Mouse (Mus musculus): ENCODE measurements around the gene Tmem120b.
A peak's percentile ranks its signal among the peaks of the same experiment; 100 is the strongest.

The Tmem120b gene

DNA sequence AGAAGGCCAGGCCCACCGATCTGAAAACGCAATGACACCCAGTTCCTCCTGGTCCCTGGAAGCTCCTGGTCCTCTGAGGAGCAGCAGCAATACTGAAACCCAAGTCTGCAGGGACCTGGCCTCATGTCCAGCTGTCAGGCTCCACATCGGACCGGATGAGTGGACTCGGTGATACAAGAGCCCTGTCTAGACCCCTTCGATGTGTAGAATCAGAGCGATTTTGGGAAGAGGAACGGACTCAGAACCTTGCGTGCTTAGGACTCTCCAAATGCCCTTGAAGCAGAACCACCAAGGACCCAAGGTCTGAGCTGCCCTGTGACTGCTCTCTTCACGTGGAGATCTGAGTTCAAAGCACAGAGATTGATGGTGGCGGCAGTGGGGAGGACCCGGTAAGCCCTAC, at the start of gene Tmem120b:
TSS of gene Tmem120b (plus strand) at position 301 of the 400 bp plus-strand sequence.
- DNase-seq (ENCODE audit: low spot score in 2 of 2): no peak

DNA sequence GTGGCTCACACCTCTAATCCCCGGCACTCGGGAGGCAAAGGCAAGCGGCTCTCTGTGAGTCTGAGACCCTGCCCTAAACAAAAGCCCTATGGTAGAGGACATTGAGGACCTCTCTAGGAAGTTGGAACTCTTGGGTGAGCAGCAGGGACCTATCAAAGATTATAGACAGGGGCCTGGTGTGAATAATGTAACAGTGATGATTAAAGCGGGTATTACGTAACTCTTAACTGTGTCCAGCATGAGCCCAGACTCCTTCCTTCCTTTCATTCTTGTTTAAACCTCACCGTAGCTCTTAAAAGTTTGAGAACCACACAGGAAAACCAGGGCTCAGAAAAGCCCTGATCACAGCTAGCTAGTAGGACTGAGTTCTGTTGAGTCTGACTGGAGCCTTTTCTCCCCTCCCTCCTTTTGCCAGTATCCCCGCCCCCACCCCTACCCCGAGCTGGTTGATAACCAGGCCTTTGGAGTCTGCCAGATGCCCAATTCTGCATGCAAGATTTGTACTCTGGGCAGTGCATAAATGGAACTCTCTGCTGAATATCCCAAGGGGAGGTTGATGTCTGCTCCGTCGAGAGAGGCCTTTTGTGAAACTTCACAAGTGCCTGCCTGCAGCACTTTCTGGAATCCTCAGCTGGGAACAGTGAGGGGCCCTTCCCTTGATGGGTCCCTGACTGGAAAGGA, 48.7 kb upstream of the Tmem120b start:
- no peak for DNase-seq (ENCODE audit: low spot score in 2 of 2)

DNA sequence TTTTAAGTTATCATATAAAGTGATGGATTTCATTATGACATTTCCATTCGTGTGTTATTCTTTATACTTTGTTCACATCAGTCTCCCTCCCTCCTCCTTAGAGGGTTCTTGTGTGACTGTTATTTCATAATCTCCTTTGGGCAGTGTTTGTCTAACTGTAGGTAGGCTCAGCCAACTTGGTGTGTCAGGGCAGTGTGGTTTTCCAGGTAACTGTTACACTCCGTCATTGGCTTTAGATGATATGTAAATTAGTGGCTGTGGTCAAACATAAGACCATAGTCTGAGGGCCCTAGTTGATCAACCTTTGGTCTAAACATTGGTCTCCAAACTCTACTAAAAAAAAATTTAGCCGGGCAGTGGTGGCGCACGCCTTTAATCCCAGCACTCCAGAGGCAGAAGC, 47.8 kb upstream of the Tmem120b start:
- no peak for DNase-seq (ENCODE audit: low spot score in 2 of 2)

DNA sequence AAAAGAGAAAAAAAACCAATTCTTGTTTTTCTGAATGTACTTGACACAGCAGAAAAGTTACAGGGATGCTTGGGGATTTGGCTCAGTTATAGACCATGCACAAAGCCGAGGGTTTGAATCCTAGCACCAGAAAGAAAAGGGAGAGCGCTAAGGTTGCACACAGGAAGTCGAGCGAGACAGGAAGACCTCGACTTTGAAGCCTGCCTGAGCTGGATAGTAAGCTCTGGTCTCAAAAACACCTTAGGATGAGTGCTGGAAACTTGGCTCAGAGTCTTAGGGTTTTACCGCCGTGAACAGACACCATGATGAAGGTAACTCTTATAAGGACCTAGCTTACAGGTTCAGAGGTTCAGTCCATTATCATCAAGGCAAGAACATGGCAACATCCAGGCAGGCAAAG, 46.8 kb upstream of the Tmem120b start:
- DNase-seq (ENCODE audit: low spot score in 2 of 2): no peak

DNA sequence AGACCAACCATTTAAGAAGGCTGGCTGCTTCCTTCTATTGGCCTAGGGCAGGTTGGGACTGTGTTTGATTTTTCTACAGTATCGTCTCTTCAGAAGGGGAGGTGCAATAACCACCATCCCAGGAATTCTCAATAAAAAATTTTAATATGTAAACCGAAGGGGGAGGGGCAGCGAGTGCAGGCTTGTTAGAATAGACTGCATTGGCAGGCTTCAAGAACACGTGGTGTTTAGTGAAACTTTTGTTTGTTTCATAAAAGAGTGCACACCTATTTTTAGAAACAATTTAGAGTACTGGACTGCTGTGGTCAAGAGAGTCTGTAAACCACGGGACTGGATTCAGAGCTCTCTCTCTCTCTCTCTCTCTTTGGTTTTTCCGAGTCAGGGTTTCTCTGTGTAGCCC, 45.2 kb upstream of the Tmem120b start:
- DNase-seq (ENCODE audit: low spot score in 2 of 2): no peak

DNA sequence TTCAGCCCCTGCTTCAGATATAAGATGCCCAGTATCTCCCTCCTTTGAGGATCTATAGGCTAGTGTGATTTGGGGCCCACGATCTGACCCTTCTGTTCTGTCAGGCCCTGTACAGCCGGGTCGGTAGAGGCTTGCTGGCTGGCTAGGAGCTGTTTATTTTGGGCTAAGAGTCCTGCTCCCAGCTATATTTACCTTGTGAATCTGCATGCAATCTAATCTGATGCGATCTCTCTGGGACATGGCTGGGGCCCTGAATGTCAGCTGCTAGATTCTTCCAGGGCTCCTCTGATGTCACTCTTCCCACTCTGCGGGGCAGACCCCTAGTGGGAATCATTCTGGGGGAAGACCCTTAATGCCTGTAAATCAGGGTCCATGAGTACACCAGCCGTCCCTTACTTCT, 43.9 kb upstream of the Tmem120b start:
- no peak for DNase-seq (ENCODE audit: low spot score in 2 of 2)

DNA sequence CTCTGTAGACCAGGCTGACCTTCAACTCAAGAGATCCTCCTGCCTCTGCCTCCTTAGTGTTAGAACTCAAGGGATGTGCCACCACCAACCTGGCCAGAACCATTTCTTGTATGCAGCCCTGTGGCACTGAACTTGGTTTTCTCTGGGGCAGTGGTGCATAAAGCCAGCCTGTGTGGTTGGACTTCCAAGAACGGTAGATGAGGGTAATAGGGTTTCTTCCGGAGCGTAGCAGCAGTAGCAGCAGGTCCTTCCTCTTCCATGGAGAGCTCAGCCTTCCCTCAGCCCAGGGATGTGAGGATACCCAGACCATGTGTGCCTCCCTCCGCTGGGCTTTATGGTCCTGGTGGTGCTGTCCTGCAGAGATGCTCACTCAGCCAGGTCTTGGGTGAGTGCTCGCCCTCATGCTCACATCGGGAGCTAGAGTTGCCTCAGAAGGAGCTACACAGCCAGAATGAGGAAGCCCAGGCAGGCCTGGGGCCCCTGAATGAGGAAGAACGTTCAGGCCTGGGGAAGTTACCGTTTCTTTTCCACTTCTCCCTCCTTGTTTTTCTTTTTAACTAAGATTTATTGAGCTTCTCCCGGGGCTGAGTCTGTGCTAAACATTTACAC, 43.1 kb upstream of the Tmem120b start:
- DNase-seq (ENCODE audit: low spot score in 2 of 2): no peak

DNA sequence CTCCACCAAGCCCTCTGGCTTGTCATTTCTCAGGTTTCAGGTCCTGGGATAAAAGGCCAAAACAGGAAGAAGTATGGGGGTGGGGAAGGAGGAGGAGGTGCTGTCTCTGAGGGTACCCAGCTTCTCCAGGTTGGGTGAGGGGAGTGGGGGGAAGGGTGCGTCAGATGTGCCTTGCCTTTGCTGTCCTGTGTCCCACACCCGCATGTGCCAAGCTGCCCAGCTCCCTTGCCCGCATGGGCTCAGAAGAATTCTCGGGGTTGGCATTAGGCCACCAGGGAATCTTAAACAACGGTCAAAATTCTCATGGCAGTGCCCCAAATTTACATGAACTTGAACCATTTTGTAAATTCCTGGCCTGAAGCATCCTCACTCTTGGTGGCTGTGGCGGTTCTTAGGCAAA, 41.8 kb upstream of the Tmem120b start:
- DNase-seq (ENCODE audit: low spot score in 2 of 2): no peak

DNA sequence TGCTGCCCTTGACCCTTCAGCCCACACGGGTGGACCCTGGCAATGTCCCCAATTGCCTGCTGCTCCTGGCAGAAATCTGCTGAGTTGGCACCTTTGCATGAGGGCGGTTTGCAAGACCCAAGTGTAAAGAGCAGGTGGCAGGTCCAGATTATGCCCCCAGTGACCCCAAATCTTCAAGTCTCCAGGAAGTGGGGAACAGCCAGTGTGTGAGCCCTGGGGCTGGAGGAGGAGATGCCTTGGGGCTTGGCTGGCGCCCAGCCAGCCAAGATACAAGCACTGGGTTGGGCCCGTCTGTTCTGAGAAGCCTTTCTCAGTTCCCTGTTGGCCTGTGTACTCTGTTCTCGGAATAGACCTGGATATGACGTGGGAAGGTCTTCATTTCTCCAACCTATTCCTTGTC, 40.8 kb upstream of the Tmem120b start:
- DNase-seq (ENCODE audit: low spot score in 2 of 2): no peak

DNA sequence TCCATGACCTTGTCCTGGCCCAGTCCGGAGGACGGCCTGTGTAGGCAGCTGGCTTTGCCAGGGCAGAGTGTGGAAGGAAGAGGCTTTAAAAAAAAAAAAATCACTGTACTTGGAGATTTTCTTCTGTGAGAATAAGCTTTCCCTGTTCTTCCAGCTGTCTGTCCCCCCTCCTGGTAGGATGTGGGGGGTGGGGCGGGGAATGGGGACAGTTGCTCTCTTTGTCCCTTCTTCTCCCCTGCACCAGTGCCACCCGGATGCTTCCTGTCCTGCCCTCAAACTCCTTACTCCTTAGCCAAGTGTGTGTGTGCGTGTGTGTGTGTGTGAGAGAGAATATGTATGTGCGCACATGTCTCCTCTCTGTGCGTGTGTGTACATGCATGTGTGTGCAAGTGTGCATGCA, 38.5 kb upstream of the Tmem120b start:
- no peak for DNase-seq (ENCODE audit: low spot score in 2 of 2)

DNA sequence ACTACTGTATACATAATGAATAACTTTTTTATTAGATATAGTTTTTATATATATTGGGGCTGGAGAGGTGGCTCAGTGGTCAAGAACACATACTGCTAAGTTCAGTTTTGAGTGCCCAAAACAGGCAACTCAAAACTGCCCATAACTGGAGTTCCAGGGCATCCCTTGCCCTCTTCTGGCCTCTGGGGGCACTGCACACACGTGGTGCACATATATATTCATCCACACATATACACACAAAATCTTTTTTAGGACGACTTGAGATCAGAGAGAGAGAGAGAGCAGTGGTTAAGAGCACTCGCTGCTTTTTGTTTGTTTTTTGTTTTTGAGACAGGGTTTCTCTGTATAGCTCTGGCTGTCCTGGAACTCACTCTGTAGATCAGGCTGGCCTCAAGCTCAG, 36.9 kb upstream of the Tmem120b start:
- no peak for DNase-seq (ENCODE audit: low spot score in 2 of 2)

DNA sequence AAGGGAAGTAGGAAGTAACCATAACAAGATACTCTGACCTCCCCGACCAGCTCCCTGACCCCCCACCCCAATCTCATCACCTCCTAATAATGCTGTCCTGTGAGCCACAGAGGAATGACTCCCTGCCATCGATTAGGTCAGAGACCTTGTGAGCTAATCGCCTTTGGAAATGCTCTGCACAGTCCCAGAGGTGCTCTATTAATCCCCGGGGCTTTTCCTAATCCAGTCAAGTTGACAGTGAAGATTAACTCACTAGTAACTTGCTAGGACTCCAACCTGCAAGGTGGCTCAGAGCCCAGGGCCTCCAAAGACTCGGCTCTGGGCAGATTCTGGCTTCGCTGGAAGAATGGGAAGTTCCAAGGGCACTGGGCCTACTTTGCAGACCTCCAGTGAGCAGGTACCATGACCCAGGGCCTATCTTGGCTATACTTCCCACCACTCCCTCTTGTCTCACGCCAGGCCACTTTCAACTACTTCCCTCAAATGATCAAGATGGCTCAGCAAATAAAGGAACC, 34.5 kb upstream of the Tmem120b start:
- no peak for DNase-seq (ENCODE audit: low spot score in 2 of 2)

DNA sequence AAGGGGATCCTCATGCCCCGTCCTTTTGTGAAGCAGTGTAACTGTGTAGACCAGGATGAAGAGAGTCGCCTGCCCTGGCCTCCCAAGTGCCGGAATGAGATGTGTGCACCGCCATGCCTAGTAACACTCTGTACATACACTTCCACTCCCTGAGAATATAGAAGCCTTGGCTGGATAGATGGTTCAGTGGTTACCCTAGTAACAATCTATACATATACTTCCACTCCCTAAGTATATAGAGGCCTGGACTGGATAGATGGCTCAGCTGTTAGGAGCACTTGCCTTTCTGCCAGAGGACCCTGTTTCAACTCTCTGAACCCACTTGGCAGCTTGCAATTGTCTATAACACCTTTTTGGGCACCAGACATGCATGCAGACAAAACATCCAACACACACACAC, 33.1 kb upstream of the Tmem120b start:
- no peak for DNase-seq (ENCODE audit: low spot score in 2 of 2)

DNA sequence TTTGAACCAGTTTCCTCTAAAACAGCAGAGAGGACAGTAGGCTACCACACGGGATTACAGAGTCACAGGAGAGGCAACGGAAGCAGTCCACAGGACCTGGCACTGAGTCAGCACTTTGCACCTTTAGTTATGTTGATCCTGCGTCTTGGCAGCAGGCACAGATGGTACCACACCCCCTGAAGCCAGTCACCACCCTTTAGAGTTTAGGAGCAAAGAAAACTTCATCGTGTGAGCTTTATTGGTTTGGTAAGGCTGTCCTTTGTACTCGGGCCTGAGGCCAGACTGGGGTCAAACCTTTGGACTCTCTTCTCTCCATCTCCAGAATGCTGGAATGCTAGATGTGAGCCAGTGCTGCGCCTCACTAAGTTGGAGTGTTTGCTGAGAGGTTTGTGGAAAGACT, 32.7 kb upstream of the Tmem120b start:
- no peak for DNase-seq (ENCODE audit: low spot score in 2 of 2)

DNA sequence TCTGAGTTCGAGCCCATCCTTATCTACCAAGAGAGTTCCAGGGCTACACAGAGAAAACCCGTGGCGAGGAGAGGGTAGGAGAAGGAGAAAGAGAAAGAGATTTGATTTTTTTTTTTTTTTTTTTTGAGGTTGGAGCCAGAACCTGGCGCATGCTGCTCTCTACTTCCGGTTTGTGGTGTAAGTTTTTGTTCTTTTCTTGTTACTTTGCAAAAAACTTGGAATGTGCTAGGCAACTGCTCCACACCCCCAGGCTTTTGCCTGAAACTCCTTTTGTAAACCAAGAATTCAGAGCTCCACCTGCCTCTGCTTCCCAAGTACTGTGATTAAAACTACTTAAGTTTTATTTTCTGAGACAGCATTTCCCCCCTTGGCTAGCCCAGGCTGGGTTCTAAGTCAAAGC, 30.1 kb upstream of the Tmem120b start:
- no peak for DNase-seq (ENCODE audit: low spot score in 2 of 2)

DNA sequence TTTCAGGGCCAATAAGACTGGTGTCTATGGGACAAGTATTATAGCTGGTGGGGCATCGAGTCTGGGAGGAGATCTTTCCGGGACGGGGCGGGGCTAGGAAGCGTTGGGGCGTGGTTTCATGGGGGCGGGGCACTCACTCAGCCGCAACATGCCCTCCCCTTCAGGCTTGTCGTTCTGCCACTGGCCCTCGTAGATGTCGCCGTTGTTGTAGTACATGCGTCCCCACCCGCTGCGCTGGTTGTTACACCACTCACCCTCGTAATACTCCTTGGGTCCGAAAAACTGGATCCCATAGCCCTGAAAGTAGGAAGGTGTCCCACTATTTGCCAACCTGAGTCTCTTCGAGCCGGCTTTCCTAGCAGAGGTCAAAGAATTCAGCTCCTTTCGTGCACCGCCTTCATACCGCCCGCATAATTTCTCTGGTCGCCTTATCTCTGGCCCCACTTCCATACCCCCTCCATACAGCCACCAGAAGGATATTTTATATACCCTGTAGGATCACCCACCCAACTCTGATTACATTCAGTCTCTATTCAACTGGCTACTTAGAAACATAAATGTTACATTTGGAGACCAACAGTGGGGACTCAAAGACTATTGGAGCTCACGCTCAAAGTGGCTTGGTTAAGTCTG, 29.0 kb upstream of the Tmem120b start:
- DNase-seq (ENCODE audit: low spot score in 2 of 2): no peak

DNA sequence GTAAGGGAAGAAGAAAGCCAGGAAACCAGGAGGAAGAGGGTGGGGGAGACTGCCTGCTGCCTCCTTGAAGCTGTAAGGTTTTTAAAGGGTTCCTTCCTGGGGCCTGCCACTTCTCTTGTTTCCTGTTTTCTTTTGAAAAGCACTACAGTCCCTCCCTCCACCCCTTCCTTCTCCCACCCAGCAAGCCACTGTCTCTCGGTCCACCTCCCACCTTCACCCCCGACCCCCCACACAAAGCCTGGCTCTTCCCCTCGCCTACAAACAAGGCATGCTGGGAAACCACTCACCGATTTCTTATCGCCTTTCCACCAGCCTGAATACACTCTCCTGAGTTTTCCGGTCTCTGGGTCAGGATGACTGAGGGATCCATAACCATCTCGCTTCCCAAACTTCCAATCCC, 27.4 kb upstream of the Tmem120b start:
- no peak for DNase-seq (ENCODE audit: low spot score in 2 of 2)

DNA sequence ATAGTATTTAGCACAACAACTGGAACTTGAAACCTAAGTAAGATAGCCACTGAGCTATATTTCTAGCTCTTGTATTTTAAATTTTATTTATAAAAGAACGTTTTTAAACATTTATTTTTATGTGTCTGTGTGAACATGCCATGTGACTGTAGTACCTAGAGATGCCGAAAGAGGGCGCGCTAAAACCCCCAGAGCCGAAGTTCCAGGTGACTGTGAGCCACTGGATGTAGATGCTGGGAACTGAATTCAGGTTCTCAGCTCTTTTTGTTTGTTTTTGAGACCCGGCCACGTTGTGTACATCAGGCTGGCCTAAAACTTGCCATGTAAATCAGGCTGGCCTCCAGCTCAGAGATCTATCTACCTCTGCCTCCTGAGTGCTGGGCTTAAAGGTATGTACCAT, 24.4 kb upstream of the Tmem120b start:
- no peak for DNase-seq (ENCODE audit: low spot score in 2 of 2)

DNA sequence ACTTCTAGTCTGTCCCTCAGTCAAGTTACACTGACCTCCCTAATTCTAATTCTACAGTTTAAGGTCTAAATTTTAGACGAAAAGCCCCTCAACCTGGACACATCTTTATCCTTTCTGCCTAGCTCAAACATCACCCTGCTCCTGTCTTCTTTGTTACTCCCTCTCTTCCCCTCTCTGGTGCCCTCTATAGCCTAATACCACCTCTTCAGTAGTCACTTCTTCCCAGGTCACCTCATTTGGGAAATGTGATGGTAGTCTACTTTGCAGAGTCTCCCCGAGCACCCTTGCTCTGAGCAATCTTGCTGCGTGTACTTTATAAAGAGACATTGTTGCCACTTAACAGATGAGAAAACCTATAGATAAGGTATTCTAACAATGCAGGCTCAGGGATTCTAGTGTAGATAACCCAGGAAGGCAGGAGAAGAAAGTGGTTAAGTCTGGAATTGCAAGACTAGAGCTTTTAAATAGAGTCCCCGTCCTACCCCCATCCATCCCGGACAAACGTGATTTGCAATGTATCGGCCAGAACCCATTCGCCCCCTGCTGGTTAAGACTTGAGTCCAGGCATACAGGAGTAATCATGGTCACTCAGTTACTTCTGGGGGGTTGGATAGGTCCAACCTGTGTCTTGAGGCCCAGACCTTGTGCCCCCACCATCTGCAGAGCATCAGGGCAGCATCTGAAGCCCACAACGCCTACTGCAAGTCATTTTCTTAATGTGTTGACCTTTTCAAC, 22.5 kb upstream of the Tmem120b start:
- DNase-seq (ENCODE audit: low spot score in 2 of 2): peak in 1 of 2 experiments; percentile 69

DNA sequence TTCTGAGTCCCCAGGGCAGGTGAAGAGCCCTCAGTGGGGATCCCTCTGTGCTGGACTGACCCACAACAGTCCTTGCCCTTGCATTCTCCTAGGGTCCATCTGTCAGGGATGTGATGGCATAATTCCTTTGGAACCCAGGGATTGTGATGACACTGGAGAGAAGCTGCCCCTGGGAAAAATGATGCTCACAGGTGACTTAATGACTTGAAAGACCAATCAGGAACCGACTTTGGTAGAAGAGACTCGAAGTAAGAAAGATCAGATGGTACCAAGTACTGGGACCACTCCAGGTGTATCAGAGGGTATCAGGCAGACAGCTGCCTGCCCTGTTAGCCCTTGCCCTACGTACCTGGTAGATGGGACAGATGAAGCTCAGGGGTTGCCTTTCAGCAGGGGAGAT, 21.3 kb upstream of the Tmem120b start, which contains the start of gene Morn3:
TSS of gene Morn3 (minus strand) at position 101 of the 400 bp plus-strand sequence.
- DNase-seq (ENCODE audit: low spot score in 2 of 2): no peak

DNA sequence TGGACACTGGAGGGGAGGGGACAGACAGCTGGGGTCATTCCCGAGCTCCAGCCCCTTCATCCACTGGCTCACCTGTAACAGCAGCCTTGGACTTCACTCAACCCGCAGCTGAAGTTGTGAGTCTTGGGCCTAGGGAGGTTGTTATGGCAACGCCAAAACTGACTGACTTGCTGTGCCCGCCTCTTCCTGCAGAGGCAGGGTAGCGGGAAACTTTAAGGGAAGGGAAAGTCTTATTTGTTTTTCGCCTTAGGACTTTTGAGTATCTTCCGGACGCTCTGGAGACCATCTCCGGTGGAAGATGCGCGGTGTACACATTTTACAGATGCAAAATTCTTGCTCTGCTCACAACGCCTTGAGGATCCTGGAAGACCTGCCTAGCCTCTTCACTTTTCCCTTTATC, 18.9 kb upstream of the Tmem120b start:
- DNase-seq (ENCODE audit: low spot score in 2 of 2): no peak

DNA sequence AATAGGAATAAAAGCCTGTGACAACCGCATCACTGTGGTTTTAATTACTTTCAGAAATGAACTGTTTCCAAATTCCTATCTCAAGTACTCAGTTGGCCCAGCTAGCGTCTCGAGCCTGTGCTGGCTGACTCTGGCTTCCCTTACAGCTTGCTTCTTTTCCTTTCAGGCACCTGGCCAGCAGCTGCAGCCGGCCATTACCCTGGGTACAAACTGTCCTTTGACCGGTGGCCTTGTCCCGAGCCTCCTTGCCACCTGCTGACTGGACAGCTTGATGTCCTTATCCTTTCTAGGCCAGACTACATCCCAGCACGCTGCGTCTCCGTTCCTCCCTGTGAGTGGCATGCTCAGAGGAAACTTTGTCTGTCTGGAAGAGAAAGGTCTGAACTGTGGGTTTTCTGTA, 17.3 kb upstream of the Tmem120b start:
- no peak for DNase-seq (ENCODE audit: low spot score in 2 of 2)

Data from left cerebral cortex, adult 9 months (tissue).